Mouse (Mus musculus): ENCODE measurements at regions not wholly inside any gene's neighbourhood (a gene's known extent, or its start where the extent isn't known, plus 50 kb on each side); places are given as distances from the start of the nearest gene placed in this dataset.

GRCm38 (mm10) chr7:72469691-72470090 lies 163.3 kb upstream of the Mctp2 start:
- TF ChIP-seq CTCF (IDR thresholded peaks at IDR 0.05; ENCODE audit: borderline replicate concordance, extremely low read depth, insufficient read depth, insufficient read length) (no peak), POLR2A (IDR thresholded peaks at IDR 0.05; ENCODE audit: borderline replicate concordance, extremely low read depth, insufficient read depth, insufficient read length, poor library complexity, severe bottlenecking) (no peak)

Measured in brain, embryonic 14.5 days (tissue).